Mouse (Mus musculus): Measurements from ENCODE around the gene AC109138.7. TPM values are rescaled to one million over a fixed set of nuclear protein-coding genes. Genes with fewer than 3 reads are reported as not detected.

Gene AC109138.7
- polyA plus RNA-seq, 2 experiments from 2014 or later = not detected

DNA sequence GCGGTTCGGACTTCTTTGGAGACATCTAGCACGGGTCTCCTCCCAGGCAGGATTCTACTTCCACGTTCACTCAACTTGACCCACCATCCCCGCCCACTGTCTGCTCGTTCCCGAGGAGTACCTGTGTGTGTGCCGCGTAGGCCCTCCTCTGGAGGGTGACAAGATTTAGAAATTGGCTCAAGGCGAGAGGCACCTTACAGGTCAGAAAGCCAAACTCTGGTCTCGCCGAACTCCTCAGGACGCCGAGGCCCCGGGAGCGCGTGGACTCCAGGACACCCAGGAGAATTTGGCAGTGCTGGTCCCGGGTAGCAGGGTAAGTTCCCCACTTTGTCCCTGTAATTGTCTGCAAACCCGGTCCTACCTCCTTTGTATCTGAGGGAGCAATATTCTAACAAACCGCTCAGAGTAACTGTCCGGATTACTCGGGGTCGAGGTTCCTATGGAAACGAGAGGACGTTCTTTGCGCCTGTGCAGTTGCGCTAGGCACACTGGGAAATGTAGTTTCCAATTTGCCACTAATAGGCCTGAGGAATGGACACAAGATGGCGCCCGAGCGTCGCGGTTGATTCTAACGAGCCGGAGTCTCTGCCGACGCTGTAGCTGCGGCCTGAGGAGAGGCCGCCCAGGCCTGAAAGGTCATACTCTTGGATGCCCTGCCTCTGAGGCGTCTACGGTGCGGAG, 43.2 kb downstream of the AC109138.7 start:
- ATAC-seq = peak; percentile 78

DNA sequence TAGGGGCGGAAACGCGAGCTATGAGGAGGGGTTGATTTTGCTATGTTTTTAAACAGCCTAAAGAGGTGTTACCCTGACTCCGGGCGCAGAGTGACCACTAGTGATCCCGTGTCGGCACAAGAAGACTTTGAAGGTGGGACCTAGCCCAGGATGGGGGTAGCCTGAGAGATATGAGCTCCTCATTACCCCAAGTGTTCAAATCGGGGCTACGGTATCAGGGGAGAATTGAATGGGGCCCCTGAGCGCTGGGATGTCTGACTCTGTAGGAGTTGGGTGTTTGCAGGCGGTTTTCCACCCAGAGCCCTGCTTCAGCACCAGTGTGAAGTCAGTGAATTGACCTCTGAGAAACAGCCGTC, 43.7 kb downstream of the AC109138.7 start:
- ATAC-seq = no peak

DNA sequence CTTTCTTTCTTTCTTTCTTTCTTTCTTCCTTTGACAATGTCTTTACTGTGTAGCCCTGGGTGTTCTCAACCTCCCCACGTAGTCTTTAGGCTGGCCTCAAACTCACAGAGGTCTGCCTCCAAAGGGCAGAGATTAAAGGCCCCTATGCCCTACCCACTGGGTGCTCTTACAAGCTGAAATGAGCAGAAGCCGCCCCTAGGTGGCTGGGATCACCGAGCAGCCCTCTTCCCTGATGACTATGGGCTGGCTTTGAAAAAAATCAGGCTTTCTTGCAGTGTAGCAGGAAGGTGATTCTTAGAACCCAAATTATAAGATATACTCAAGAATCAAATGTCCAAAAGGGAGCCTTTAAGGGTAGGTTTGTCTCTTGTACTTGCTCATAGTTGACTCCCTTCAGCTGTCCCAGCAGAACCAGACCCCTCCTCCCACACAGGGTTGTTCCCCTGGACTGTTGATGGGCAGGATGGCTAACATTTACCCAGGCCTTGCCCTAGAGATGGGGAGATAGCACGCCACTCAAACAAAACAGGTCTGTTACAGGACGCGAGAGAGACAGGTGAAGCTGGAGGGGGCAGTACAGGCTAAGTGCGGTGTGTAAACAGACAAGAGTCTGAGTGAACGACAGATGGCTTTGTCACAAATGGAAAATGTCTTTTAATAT, 47.0 kb downstream of the AC109138.7 start:
- ATAC-seq = peak; percentile 37

GRCm38 (mm10) chr19:4262756-4263155, 48.6 kb downstream of the AC109138.7 start:
- ATAC-seq = no peak

DNA sequence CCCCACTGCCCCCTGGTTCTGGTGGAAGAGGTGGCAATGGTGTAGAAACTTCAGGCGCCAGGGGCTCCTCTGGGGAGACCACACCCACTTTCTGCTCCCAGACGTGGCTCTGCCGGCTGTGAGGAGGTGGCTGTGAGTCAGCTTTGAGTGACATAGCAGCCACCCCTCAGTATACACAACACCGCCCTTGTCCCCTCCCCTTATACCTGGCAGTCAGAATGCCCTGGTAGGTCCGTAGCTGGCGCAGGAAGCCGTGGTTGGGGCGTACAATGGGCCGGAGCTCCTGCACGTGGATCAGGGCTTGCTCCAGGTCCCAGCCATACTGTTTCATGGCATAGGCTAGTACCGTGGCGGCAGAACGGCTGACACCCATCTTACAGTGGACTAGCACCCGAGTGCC, 49.5 kb downstream of the AC109138.7 start:
- no peak for ATAC-seq

DNA sequence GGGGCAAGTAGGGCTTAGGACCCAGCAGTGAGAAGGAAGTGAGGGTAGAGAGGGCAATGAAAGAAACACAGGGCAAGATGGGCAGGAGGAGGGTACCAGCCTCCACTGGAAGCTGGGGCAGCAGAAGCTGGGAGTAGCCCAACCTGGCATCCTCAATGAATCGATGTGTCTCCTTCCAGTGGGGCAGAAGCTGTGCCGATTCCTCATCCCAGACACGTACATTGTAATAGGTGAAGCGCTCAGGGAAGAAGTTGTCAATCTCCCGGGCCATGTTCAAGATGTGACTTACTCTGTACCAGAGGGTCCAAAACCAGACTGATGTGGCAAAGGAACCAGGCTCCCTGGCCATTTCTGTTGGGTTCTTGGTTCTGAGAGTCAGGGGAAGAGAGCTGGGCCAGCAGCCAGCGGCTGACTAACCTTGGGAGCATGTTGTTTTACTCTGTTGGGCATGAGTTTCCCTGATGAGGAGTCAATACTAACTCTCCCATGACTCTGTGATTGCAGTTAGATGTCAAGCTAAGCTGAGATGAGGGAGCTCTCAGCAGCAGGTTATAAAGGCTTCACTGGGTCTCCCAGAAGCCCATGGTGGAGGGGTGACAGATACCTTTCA, 50.1 kb downstream of the AC109138.7 start:
- no peak for ATAC-seq

DNA sequence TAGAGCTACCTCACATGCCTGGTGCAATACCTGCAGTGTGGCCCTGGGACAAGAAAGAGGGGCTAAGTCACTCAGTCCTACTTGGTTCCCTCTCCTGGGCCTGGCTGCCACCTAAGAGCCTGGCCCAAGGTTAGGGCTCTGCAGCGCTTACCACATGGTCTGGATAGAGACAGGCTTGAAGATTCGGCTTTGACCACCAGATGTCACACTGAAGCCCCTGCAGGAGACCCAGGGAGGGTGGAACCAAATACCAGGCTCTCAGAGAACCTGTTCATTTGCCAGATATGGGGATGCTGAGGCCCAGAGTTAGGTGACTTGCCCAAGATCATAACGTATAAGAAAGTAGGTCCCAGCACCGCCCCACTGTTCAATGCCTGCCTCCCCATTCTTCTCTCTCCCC, 51.8 kb downstream of the AC109138.7 start:
- ATAC-seq = no peak

GRCm38 (mm10) chr19:4268566-4269361, 54.6 kb downstream of the AC109138.7 start, which contains the start of gene Ssh3:
Ssh3 (minus strand) TSS chr19:4269180.
- peak; percentile 61 for ATAC-seq

GRCm38 (mm10) chr19:4270187-4270586, 56.0 kb downstream of the AC109138.7 start:
- ATAC-seq = no peak

- ATAC-seq = no peak
Measured at GRCm38 (mm10) chr19:4270972-4271371, 56.8 kb downstream of the AC109138.7 start.

GRCm38 (mm10) chr19:4279487-4279886, 65.3 kb downstream of the AC109138.7 start:
- ATAC-seq = no peak

GRCm38 (mm10) chr19:4280425-4280824, 66.3 kb downstream of the AC109138.7 start:
- ATAC-seq = no peak

Other genes starting within 250 kb of the AC109138.7 start
- gene Aldh3b2, start 242.0 kb upstream of the AC109138.7 start, polyA plus RNA-seq (2017; shearing (Covaris generic)) = not detected
- gene Acy3, start 227.8 kb upstream of the AC109138.7 start, polyA plus RNA-seq (2017; shearing (Covaris generic)) = 1 to 10 TPM; 1.2 to 1.6 TPM
- not detected for gene Tbx10, start 221.6 kb upstream of the AC109138.7 start, polyA plus RNA-seq (2017; shearing (Covaris generic))
- gene Nudt8, start 213.8 kb upstream of the AC109138.7 start, polyA plus RNA-seq (2017; shearing (Covaris generic)) = 10 to 100 TPM; 17.3 to 17.8 TPM
- under 1 TPM; 0.19 to 0.42 TPM for gene Gm49405, start 213.7 kb upstream of the AC109138.7 start, polyA plus RNA-seq (2017; shearing (Covaris generic))
- gene Doc2g, start 211.0 kb upstream of the AC109138.7 start, polyA plus RNA-seq (2017; shearing (Covaris generic)) = 1 to 10 TPM in 1 of 2 experiments, under 1 TPM in 1; 0.45 to 1.5 TPM
- 100 to 1,000 TPM; 129 to 134 TPM for gene Ndufv1, start 201.6 kb upstream of the AC109138.7 start, polyA plus RNA-seq (2017; shearing (Covaris generic))
- gene Gstp1, start 176.4 kb upstream of the AC109138.7 start, polyA plus RNA-seq (2017; shearing (Covaris generic)) = 100 to 1,000 TPM; 481 to 485 TPM
- 10 to 100 TPM; 11.1 to 23.5 TPM for gene Gstp2, start 168.3 kb upstream of the AC109138.7 start, polyA plus RNA-seq (2017; shearing (Covaris generic))
- gene Gstp3, start 154.8 kb upstream of the AC109138.7 start, polyA plus RNA-seq (2017; shearing (Covaris generic)) = 100 to 1,000 TPM; 202 to 218 TPM
- not detected for gene Cabp2, start 132.8 kb upstream of the AC109138.7 start, polyA plus RNA-seq (2017; shearing (Covaris generic))
- gene Cdk2ap2, start 117.2 kb upstream of the AC109138.7 start, polyA plus RNA-seq (2017; shearing (Covaris generic)) = 100 to 1,000 TPM; 372 to 419 TPM
- 10 to 100 TPM; 89.9 to 91.4 TPM for gene Pitpnm1, start 114.4 kb upstream of the AC109138.7 start, polyA plus RNA-seq (2017; shearing (Covaris generic))
- gene Aip, start 88.5 kb upstream of the AC109138.7 start, polyA plus RNA-seq (2017; shearing (Covaris generic)) = 100 to 1,000 TPM; 171 to 215 TPM
- not detected for gene Gpr152, start 74.6 kb upstream of the AC109138.7 start, polyA plus RNA-seq (2017; shearing (Covaris generic))
- gene Cabp4, start 70.3 kb upstream of the AC109138.7 start, polyA plus RNA-seq (2017; shearing (Covaris generic)) = 1 to 10 TPM; 1.1 to 1.4 TPM
- 100 to 1,000 TPM; 212 to 255 TPM for gene Coro1b, start 65.7 kb upstream of the AC109138.7 start, polyA plus RNA-seq (2017; shearing (Covaris generic))
- 1,000 to 10,000 TPM; 1,013 to 1,027 TPM for gene Ptprcap, start 60.8 kb upstream of the AC109138.7 start, polyA plus RNA-seq (2017; shearing (Covaris generic))
- 10 to 100 TPM; 21.9 to 25.0 TPM for gene Rps6kb2, start 51.0 kb upstream of the AC109138.7 start, polyA plus RNA-seq (2017; shearing (Covaris generic))
- gene Carns1, start 38.9 kb upstream of the AC109138.7 start, polyA plus RNA-seq (2017; shearing (Covaris generic)) = 1 to 10 TPM; 6.1 to 7.2 TPM
- 100 to 1,000 TPM; 548 to 733 TPM for gene Tbc1d10c, start 23.1 kb upstream of the AC109138.7 start, polyA plus RNA-seq (2017; shearing (Covaris generic))
- 1,000 to 10,000 TPM in 1 of 2 experiments, 100 to 1,000 TPM in 1; 945 to 1,075 TPM for gene Ppp1ca, start 22.3 kb upstream of the AC109138.7 start, polyA plus RNA-seq (2017; shearing (Covaris generic))
- 10 to 100 TPM; 37.7 to 40.3 TPM for gene Rad9a, start 12.7 kb upstream of the AC109138.7 start, polyA plus RNA-seq (2017; shearing (Covaris generic))
- gene Clcf1, start 119 bp upstream of the AC109138.7 start, polyA plus RNA-seq (2017; shearing (Covaris generic)) = 10 to 100 TPM; 19.7 to 29.7 TPM
- 100 to 1,000 TPM; 117 to 151 TPM for gene Pold4, start 17.5 kb downstream of the AC109138.7 start, polyA plus RNA-seq (2017; shearing (Covaris generic))
- gene Ssh3, start 54.8 kb downstream of the AC109138.7 start, polyA plus RNA-seq (2017; shearing (Covaris generic)) = 10 to 100 TPM in 1 of 2 experiments, 1 to 10 TPM in 1; 8.8 to 11.4 TPM
- gene Ankrd13d, start 68.8 kb downstream of the AC109138.7 start, polyA plus RNA-seq (2017; shearing (Covaris generic)) = 1 to 10 TPM; 1.5 to 2.1 TPM
- 100 to 1,000 TPM in 1 of 2 experiments, 10 to 100 TPM in 1; 83.4 to 101 TPM for gene Grk2, start 91.9 kb downstream of the AC109138.7 start, polyA plus RNA-seq (2017; shearing (Covaris generic))
- gene Kdm2a, start 183.9 kb downstream of the AC109138.7 start, polyA plus RNA-seq (2017; shearing (Covaris generic)) = 10 to 100 TPM; 54.9 to 68.6 TPM
- 1 to 10 TPM; 1.9 to 3.2 TPM for gene Rhod, start 225.1 kb downstream of the AC109138.7 start, polyA plus RNA-seq (2017; shearing (Covaris generic))

Measured in activated CD4-positive, CD25-positive, alpha-beta regulatory T cell, adult 4 months (primary cell).